Mouse (Mus musculus): ENCODE results near the gene Sdhc. TPM values are rescaled to one million over a fixed set of nuclear protein-coding genes. Genes with fewer than 3 reads are reported as not detected.
"Not testable (repeated sequence)": the region's sequence is repeated elsewhere in the genome, so short reads cannot be mapped to it uniquely, and the experiment has no call there.

Gene Sdhc
- total RNA-seq, 4 experiments from 2014 or later: 324 to 440 (median 382) TPM

DNA sequence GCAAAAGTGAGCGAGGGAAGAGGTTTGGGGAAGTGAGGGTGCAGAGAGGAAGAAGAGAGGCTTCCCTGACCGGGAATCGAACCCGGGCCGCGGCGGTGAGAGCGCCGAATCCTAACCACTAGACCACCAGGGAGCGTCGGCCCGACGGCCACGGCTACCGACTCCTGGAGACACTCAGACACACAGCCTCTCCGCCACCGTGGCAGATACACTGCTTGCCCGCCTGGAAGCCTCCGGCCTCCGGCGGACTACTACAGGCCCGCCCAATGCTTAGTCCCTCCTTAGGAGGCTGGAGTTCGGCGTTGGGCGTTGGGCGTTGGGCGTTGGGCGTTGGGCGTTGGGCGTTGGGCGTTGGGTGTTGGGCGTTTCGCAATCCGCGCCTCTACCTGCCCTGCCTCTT is 71.1 kb downstream of the Sdhc start:
- DNase-seq: not testable (repeated sequence)

DNA sequence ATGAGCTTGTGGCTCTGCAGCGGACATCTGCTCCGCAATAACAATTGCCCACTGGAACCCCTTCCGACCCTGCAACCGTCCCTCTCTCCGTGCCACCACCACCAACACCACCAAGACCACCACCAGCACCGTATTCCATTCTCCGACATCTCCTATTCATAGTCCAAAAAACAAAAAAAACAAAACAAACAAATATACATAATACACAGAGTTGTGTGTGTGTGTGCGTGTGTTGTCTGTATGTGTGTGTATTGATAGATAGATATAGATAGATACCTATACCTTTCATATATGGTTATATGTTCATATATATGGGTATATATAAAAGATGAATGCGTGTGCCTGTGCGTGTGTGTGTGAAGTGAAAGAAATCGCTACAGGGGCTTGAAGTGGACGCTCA is 72.0 kb downstream of the Sdhc start:
- not testable (repeated sequence) for DNase-seq

- DNase-seq: not testable (repeated sequence)
Measured at GRCm38 (mm10) chr1:171077955-171078354, 72.4 kb downstream of the Sdhc start.

GRCm38 (mm10) chr1:171077192-171077591 is 73.2 kb downstream of the Sdhc start:
- DNase-seq: not testable (repeated sequence)

Small RNA genes within 50 kb of the gene (microRNA-seq; reads per million reads assigned to microRNA genes)
- gene Gm27844: 0 reads per million in 2 experiments

Other genes with a start within 250 kb of the Sdhc start
- not detected for gene Fcrlb, start 237.7 kb downstream of the Sdhc start, total RNA-seq (2022)
- gene Fcrla, start 223.0 kb downstream of the Sdhc start, total RNA-seq (2022): under 1 TPM; 0.21 to 0.81 (median 0.59) TPM
- 10 to 100 TPM in 3 of 4 experiments, 1 to 10 TPM in 1; 6.4 to 15.5 (median 12.2) TPM for gene Fcgr2b, start 174.1 kb downstream of the Sdhc start, total RNA-seq (2022)
- 1 to 10 TPM; 4.1 to 7.5 (median 6.1) TPM for gene Fcgr4, start 131.7 kb downstream of the Sdhc start, total RNA-seq (2022)
- 10 to 100 TPM; 11.4 to 29.7 (median 23.1) TPM for gene Fcgr3, start 85.7 kb downstream of the Sdhc start, total RNA-seq (2022)
- 1 to 10 TPM; 1.3 to 4.1 (median 3.1) TPM for gene Cfap126, start 36.7 kb downstream of the Sdhc start, total RNA-seq (2022)
- 1 to 10 TPM in 2 of 4 experiments, under 1 TPM in 2; 0.43 to 1.4 (median 1.2) TPM for gene Mpz, start 108 bp upstream of the Sdhc start, total RNA-seq (2022)
- gene Pcp4l1, start 45.7 kb upstream of the Sdhc start, total RNA-seq (2022): 10 to 100 TPM; 55.7 to 66.0 (median 59.2) TPM
- gene Nr1i3, start 63.4 kb upstream of the Sdhc start, total RNA-seq (2022): under 1 TPM in 2 of 4 experiments, not detected in 2; 0.13 to 0.15 TPM
- gene Tomm40l, start 71.9 kb upstream of the Sdhc start, total RNA-seq (2022): 10 to 100 TPM; 39.1 to 49.2 (median 46.0) TPM
- gene Apoa2, start 74.5 kb upstream of the Sdhc start, total RNA-seq (2022): 1 to 10 TPM; 2.0 to 6.4 (median 4.3) TPM
- gene Fcer1g, start 83.8 kb upstream of the Sdhc start, total RNA-seq (2022): 10 to 100 TPM; 21.8 to 34.4 (median 28.3) TPM
- gene Adamts4, start 99.8 kb upstream of the Sdhc start, total RNA-seq (2022): under 1 TPM; 0.46 to 0.80 (median 0.60) TPM
- 100 to 1,000 TPM; 609 to 713 (median 672) TPM for gene Ndufs2, start 100.8 kb upstream of the Sdhc start, total RNA-seq (2022)
- gene B4galt3, start 119.7 kb upstream of the Sdhc start, total RNA-seq (2022): 10 to 100 TPM; 28.5 to 44.8 (median 43.0) TPM
- 10 to 100 TPM; 39.7 to 86.2 (median 65.6) TPM for gene Ppox, start 130.6 kb upstream of the Sdhc start, total RNA-seq (2022)
- gene Usp21, start 137.4 kb upstream of the Sdhc start, total RNA-seq (2022): 10 to 100 TPM; 39.3 to 64.7 (median 52.0) TPM
- 100 to 1,000 TPM; 179 to 200 (median 194) TPM for gene Ufc1, start 144.4 kb upstream of the Sdhc start, total RNA-seq (2022)
- gene Dedd, start 178.5 kb upstream of the Sdhc start, total RNA-seq (2022): 10 to 100 TPM; 31.0 to 45.9 (median 36.7) TPM
- 100 to 1,000 TPM in 1 of 4 experiments, 10 to 100 TPM in 3; 81.4 to 103 (median 89.6) TPM for gene Nit1, start 195.0 kb upstream of the Sdhc start, total RNA-seq (2022)
- 100 to 1,000 TPM in 2 of 4 experiments, 10 to 100 TPM in 2; 76.7 to 184 (median 115) TPM for gene Pfdn2, start 195.1 kb upstream of the Sdhc start, total RNA-seq (2022)
- 10 to 100 TPM in 1 of 4 experiments, 1 to 10 TPM in 3; 1.7 to 13.1 (median 6.2) TPM for gene Klhdc9, start 210.2 kb upstream of the Sdhc start, total RNA-seq (2022)
- gene Nectin4, start 219.5 kb upstream of the Sdhc start, total RNA-seq (2022): under 1 TPM; 0.10 to 0.54 (median 0.31) TPM
- 1 to 10 TPM; 3.4 to 7.5 (median 5.5) TPM for gene Arhgap30, start 238.4 kb upstream of the Sdhc start, total RNA-seq (2022)